Mouse (Mus musculus) CH12.LX (cell line): ENCODE data around the gene Sfswap.

Source experiments
- KAT2A ChIP-seq: IDR thresholded peaks from 2 replicates; pipeline ENCODE4 v1.6.1; 2012; ENCODE audit warnings: low read length, improper control_type of control experiment, inconsistent platforms; ENCODE audit not compliant: insufficient replicate concordance
- MAZ ChIP-seq: IDR thresholded peaks from 2 replicates; pipeline ENCODE4 v1.6.1; 2012; ENCODE audit warnings: low read depth, mild to moderate bottlenecking, inconsistent platforms, low read length, improper control_type of control experiment, moderate library complexity

DNA sequence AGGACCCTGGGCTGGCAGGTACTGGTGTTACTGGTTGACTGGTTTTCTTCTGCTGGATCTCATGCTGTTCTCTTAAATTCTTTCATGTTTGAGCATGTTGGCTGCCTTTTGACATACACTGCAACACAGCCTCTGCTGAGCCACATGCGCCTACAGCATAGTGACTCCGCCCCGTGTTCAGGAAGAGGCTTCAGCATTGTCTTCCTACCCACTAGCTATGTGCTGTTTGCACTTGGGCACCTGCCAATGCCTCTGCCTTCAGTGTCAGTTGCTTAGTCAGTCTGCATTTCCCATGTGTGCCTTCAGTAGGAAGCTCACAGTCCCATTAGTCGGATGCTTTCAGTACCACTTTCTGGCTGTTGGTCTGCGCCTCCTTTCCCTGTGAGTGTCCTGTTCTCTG lies 23.7 kb downstream of the Sfswap start:
- TF ChIP-seq KAT2A: no peak
- no peak for TF ChIP-seq MAZ
